Mouse (Mus musculus) olfactory bulb, adult 2 months (tissue): ENCODE results near the gene Gng12. TPM values are rescaled to one million over a fixed set of nuclear protein-coding genes. Genes with fewer than 3 reads are reported as not detected.

ENCODE experiments used
- H3K27ac ChIP-seq: fragments of 200-500 bp; 2 replicates; pipeline ENCODE4 v1.5.1; 2012; ENCODE audit warnings: low read depth, low read length; ENCODE audit not compliant: insufficient read depth
- H3K4me1 ChIP-seq: fragments of 200-500 bp; 2 replicates; pipeline ENCODE4 v1.6.1; 2012; ENCODE audit warnings: low read length; ENCODE audit not compliant: control insufficient read depth, insufficient read depth
- H3K4me3 ChIP-seq: fragments of 200-500 bp; 2 replicates; pipeline ENCODE4 v1.5.1; 2012; ENCODE audit warnings: mild to moderate bottlenecking, low read depth, low read length, moderate library complexity; ENCODE audit not compliant: insufficient read depth
- CTCF ChIP-seq: fragments of 200-500 bp; IDR thresholded peaks from 2 replicates; pipeline ENCODE4 v1.5.1; 2012; ENCODE audit warnings: low read depth, mild to moderate bottlenecking, low read length, moderate library complexity; ENCODE audit not compliant: insufficient read depth
- POLR2A ChIP-seq: fragments of 200-500 bp; IDR thresholded peaks from 2 replicates; pipeline ENCODE4 v1.6.1; 2012; ENCODE audit warnings: mild to moderate bottlenecking, low read depth, low read length, moderate library complexity; ENCODE audit not compliant: insufficient read depth
- WGBS: fragments of 180-500 bp; shearing (Covaris S2); methylation state at CpG from one replicate; pipeline ENCODE4 v1.1.7; 2018; 5-methylcytosine and 5-hydroxymethylcytosine counted together
- polyA plus RNA-seq: library from polyadenylated mRNA; stranded (reverse); fragments of >200 nt; gene quantifications from 2 replicates; pipeline ENCODE4 v1.2.4, GENCODE M21; 2012; ENCODE audit warnings: low replicate concordance; ENCODE audit not compliant: missing spikeins, insufficient read depth, insufficient read length

The Gng12 gene
- polyA plus RNA-seq, 1 experiment = not detected

DNA sequence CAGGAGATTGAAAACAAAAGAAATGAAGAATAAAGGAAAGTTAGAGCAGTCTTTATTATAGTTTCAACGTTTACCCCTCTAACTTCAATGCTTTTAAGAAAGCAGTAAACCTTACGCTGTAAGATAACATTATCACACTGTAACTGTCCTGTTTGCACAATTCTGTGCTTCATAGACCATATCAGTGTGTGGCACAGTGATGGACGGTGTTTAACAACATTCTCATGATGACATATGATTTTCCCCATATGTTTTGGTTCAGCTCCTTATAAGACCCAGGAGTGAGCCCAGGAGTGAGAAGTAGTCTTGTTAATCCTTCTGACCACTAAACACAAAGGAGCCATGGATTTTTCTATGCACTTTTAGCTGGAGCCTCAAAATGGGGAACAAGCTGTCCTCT lies 150.7 kb downstream of the Gng12 start:
- WGBS = 90% methylated on average over 3 of the region's 3 CpGs
- no peak for TF ChIP-seq POLR2A
- no peak for TF ChIP-seq CTCF
- H3K4me1 ChIP-seq = no peaks in the 10 kb centered on the region
- no peak overlapping the region for H3K4me3 ChIP-seq
- no peak overlapping the region for H3K27ac ChIP-seq

- H3K4me3 ChIP-seq = no peak overlapping the region
- H3K27ac ChIP-seq = no peak overlapping the region
- H3K4me1 ChIP-seq = no peaks in the 10 kb centered on the region
- 94% methylated on average over 3 of the region's 3 CpGs for WGBS
- TF ChIP-seq POLR2A (no peak), CTCF (no peak)
Measured at GRCm38 (mm10) chr6:67048052-67048691, 152.0 kb downstream of the Gng12 start.

GRCm38 (mm10) chr6:67048880-67049694 lies 152.9 kb downstream of the Gng12 start:
- H3K4me1 ChIP-seq = no peaks in the 10 kb centered on the region
- no peak overlapping the region for H3K4me3 ChIP-seq
- 34% methylated on average over 7 of the region's 7 CpGs for WGBS
- TF ChIP-seq POLR2A = no peak
- no peak for TF ChIP-seq CTCF
- no peak overlapping the region for H3K27ac ChIP-seq

DNA sequence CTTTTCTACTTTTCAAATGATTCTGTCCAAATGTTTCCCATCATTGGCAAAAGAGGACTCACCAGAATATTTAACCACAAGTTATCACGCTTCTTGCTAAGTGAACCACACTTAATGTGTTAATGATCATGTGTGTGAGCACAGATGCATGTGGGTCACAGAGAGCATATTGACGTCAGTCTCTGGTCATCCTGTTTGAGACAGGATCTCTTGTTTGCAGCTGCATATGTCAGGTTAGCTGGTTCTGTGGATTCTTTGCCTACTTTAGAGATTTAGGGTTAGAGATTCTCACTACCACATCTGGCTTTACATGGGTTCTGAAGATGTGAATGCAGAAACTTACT lies 153.5 kb downstream of the Gng12 start:
- Histone ChIP-seq H3K27ac (no peak overlapping the region), H3K4me3 (no peak overlapping the region), H3K4me1 (no peaks in the 10 kb centered on the region)
- TF ChIP-seq POLR2A (no peak), CTCF (no peak)
- WGBS = 47% methylated on average over 2 of the region's 2 CpGs

GRCm38 (mm10) chr6:67050063-67050462 lies 153.9 kb downstream of the Gng12 start:
- WGBS = 66% methylated on average over 1 of the region's 1 CpGs
- Histone ChIP-seq H3K4me1 (no peaks in the 10 kb centered on the region), H3K4me3 (no peak overlapping the region), H3K27ac (no peak overlapping the region)
- TF ChIP-seq POLR2A (no peak), CTCF (no peak)

- 76% methylated on average over 15 of the region's 15 CpGs for WGBS
- Histone ChIP-seq H3K27ac (no peak overlapping the region), H3K4me3 (no peak overlapping the region), H3K4me1 (no peaks in the 10 kb centered on the region)
- TF ChIP-seq POLR2A (no peak), CTCF (no peak)
Measured at GRCm38 (mm10) chr6:67056108-67056888, 160.1 kb downstream of the Gng12 start.

DNA sequence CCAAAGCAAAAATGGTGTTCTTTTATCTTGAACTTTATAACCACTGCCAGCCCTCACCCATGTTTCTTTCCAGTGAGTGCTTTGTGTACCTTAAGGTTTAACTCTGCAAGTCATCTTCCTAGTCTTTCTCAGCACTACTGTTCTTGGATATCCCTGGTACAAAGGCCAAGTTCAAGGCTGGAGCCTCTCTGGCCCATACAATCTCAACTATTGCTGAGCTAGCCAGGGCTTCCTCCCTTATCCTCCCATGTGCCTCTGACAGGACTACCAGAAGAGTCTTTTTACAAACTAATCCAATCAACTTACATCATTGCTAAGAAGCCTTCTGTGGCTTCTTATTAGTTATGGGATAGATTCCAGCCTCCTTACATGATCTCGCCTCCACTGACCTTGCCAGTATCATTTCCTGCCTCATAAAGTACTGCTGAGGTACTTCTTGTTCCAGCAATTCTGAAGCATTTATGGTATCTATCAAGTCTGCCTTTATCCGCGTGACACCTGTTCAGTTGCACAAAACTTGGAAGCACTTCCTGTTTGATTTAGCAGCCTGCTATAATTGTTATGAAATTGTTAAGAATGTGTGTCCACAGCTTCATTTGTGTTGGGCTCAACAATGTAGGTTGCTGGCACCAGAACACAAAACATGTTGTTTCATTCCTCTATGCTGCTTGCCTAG lies 160.8 kb downstream of the Gng12 start:
- 79% methylated on average over 3 of the region's 3 CpGs for WGBS
- no peak overlapping the region for H3K27ac ChIP-seq
- TF ChIP-seq POLR2A (no peak), CTCF (no peak)
- no peaks in the 10 kb centered on the region for H3K4me1 ChIP-seq
- H3K4me3 ChIP-seq = no peak overlapping the region

DNA sequence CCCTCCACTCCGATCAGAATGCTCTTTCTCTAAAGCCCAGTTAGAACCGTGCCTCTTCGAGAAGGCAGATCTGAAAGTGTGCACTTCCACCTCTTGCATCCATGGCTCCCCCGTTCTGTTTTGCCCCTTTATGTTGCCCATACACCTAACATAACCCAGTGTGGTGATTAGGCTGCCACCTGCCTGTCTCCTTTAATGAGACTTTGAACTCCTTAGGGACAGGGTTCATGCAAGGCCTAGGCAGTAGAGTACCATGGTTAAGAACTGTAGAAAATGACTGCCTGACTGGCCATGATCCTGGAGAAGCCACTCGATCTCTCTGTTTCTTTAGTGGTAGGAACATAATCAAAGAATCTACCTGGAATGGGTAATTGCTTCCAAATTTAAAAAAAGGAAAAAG lies 161.4 kb downstream of the Gng12 start:
- no peak for TF ChIP-seq POLR2A
- TF ChIP-seq CTCF = no peak
- Histone ChIP-seq H3K4me3 (no peak overlapping the region), H3K4me1 (no peaks in the 10 kb centered on the region), H3K27ac (no peak overlapping the region)
- WGBS = 73% methylated on average over 5 of the region's 5 CpGs
